Comparison of ENCODE assay signal across 8 mouse cellular contexts in the genomic region with DNA sequence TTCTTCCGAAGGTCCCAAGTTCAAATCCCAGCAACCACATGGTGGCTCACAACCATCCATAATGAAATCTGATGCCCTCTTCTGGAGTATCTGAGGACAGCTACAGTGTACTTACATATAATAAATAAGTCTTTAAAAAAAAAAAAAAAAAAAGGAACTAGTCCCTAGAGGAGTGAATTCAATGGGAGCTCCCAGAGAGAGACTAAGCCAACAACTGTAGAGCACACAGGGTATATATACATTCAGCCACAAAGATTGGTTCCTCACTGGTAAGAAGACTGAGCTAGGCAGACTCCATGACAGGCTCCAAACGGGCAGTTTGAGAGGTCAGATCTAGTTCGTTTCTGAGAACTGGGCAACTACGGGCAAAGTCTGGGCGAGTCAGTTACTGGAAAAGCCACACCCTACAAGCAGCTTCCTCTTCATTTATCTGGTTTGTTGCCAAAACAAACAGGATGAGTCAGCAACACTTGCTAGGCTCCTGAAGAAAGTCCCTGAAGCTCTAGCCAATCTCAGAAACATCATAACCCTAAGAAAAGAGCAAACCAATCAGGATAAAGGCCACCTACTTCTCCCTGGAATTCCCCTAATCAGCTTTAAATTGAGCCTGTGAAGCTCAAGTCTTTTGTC. TPM values are rescaled to one million over a fixed set of nuclear protein-coding genes. Genes with fewer than 3 reads are reported as not detected.
A peak's percentile ranks its signal among the peaks of the same experiment; 100 is the strongest.
DNase-seq lines count a peak whose midpoint lies in the region; ATAC-seq and TF ChIP-seq lines count a peak whose summit lies in the region.

No protein-coding gene starts in this region.

- H3K9ac ChIP-seq in liver, adult 2 months (ENCODE audit: low read depth, low read length) = no peak overlapping the region
- H3K9ac ChIP-seq in hindbrain, embryonic 16.5 days (ENCODE audit: low read depth, low read length) = no peak overlapping the region
- no peak overlapping the region for H3K9ac ChIP-seq in midbrain, embryonic 16.5 days (ENCODE audit: low read depth, low read length)

- H3K36me3 ChIP-seq in G1E (replicated peaks) = no peaks in the 10 kb centered on the region
- no peaks in the 10 kb centered on the region for H3K36me3 ChIP-seq in liver, adult 2 months (ENCODE audit: control insufficient read depth, insufficient read depth, low read length)
- no peaks in the 10 kb centered on the region for H3K36me3 ChIP-seq in spleen, adult 2 months (ENCODE audit: control insufficient read depth, insufficient read depth, low read length)
- no peaks in the 10 kb centered on the region for H3K36me3 ChIP-seq in hindbrain, embryonic 16.5 days (ENCODE audit: control insufficient read depth, insufficient read depth, low read length)
- no peaks in the 10 kb centered on the region for H3K36me3 ChIP-seq in midbrain, embryonic 16.5 days (ENCODE audit: control insufficient read depth, insufficient read depth, low read length)

- H3K4me3 ChIP-seq in G1E (ENCODE audit: low read depth, low read length) = no peak overlapping the region
- no peak overlapping the region for H3K4me3 ChIP-seq in liver, adult 2 months (ENCODE audit: insufficient read depth, low read depth, low read length)
- no peak overlapping the region for H3K4me3 ChIP-seq in spleen, adult 2 months (ENCODE audit: extremely low read depth, insufficient read depth, insufficient read length)
- H3K4me3 ChIP-seq in hindbrain, embryonic 16.5 days (ENCODE audit: low read length) = no peak overlapping the region
- H3K4me3 ChIP-seq in midbrain, embryonic 16.5 days (ENCODE audit: low read depth, low read length) = no peak overlapping the region

- H3K4me1 ChIP-seq in G1E (ENCODE audit: insufficient read depth, low read depth, low read length) = peaks cover 33% of the 10 kb centered on the region
- peaks cover 7% of the 10 kb centered on the region; the same call in 1 of the 2 replicates for H3K4me1 ChIP-seq in liver, adult 2 months (ENCODE audit: control insufficient read depth, insufficient read depth, low read length)
- H3K4me1 ChIP-seq in spleen, adult 2 months (ENCODE audit: control insufficient read depth, insufficient read depth, insufficient read length) = 0 out of 2 replicates have a peak, but pooled peaks cover 4% of the 10 kb centered on the region
- no peaks in the 10 kb centered on the region for H3K4me1 ChIP-seq in hindbrain, embryonic 16.5 days (ENCODE audit: control insufficient read depth, insufficient read depth, low read depth, low read length)
- no peaks in the 10 kb centered on the region for H3K4me1 ChIP-seq in midbrain, embryonic 16.5 days (ENCODE audit: control insufficient read depth, insufficient read depth, low read length)

- WGBS in liver, adult 2 months = 19% methylated on average over 5 of the region's 5 CpGs
- 31% methylated on average over 5 of the region's 5 CpGs for WGBS in spleen, adult 2 months
- 75% methylated on average over 5 of the region's 5 CpGs for WGBS in hindbrain, embryonic 16.5 days
- 80% methylated on average over 5 of the region's 5 CpGs for WGBS in midbrain, embryonic 16.5 days

- DNase-seq in 416B (ENCODE audit: low read depth) = peak; percentile 100
- peak; percentile 22 for DNase-seq in G1E (ENCODE audit: low spot score)
- DNase-seq in fat pad, adult 2 months (ENCODE audit: extremely low read depth, low read depth, low spot score) = peak; percentile 72
- peak; percentile 96 for DNase-seq in liver, adult 2 months (ENCODE audit: extremely low read depth, low read depth, low spot score)
- DNase-seq in spleen, adult 2 months (ENCODE audit: low read depth in 1 of 2, low spot score in 2 of 2) = peak in 1 of 2 experiments; percentile 64
- no peak for DNase-seq in thymus, postnatal 25 days

- H3K4me2 ChIP-seq in hindbrain, embryonic 16.5 days (ENCODE audit: low read length) = no peak overlapping the region
- H3K4me2 ChIP-seq in midbrain, embryonic 16.5 days (ENCODE audit: low read length) = no peak overlapping the region

- TF ChIP-seq POLR2A in liver, adult 2 months (IDR thresholded peaks at IDR 0.05; ENCODE audit: extremely low read depth, insufficient read depth, low read length) = no peak
- TF ChIP-seq POLR2A in spleen, adult 2 months (IDR thresholded peaks at IDR 0.05; ENCODE audit: low read depth, low read length) = no peak

- H3K79me2 ChIP-seq in liver, adult 2 months (ENCODE audit: control insufficient read depth, insufficient read depth, low read length) = no peaks in the 10 kb centered on the region

- TF ChIP-seq CTCF in G1E (IDR thresholded peaks at IDR 0.05; ENCODE audit: low read depth, low read length) = no peak
- TF ChIP-seq CTCF in liver, adult 2 months (IDR thresholded peaks at IDR 0.05; ENCODE audit: low read depth, low read length) = no peak
- no peak for TF ChIP-seq CTCF in spleen, adult 2 months (IDR thresholded peaks at IDR 0.05; ENCODE audit: extremely low read depth, insufficient read depth, insufficient read length, insufficient replicate concordance)

- H3K27me3 ChIP-seq in G1E (ENCODE audit: insufficient read depth, low read length) = no peaks in the 10 kb centered on the region
- H3K27me3 ChIP-seq in liver, adult 2 months (ENCODE audit: control insufficient read depth, insufficient read depth, low read length) = no peaks in the 10 kb centered on the region
- H3K27me3 ChIP-seq in spleen, adult 2 months (ENCODE audit: control insufficient read depth, insufficient read depth, low read length) = no peaks in the 10 kb centered on the region
- no peaks in the 10 kb centered on the region for H3K27me3 ChIP-seq in hindbrain, embryonic 16.5 days (replicated peaks; ENCODE audit: control insufficient read depth, insufficient read depth, low read length)
- H3K27me3 ChIP-seq in midbrain, embryonic 16.5 days (ENCODE audit: control insufficient read depth, insufficient read depth, low read depth, low read length) = no peaks in the 10 kb centered on the region

- H3K9me3 ChIP-seq in G1E (replicated peaks) = peaks cover 24% of the 10 kb centered on the region
- H3K9me3 ChIP-seq in hindbrain, embryonic 16.5 days (ENCODE audit: control insufficient read depth, low read length) = no peaks in the 10 kb centered on the region
- no peaks in the 10 kb centered on the region for H3K9me3 ChIP-seq in midbrain, embryonic 16.5 days (replicated peaks; ENCODE audit: control insufficient read depth, low read length, poor library complexity, severe bottlenecking)

- ATAC-seq in G1E (ENCODE audit: extremely low read depth, insufficient number of reproducible peaks, low FRiP score, poor library complexity, severe bottlenecking) = peak; percentile 52
- no peak for ATAC-seq in hindbrain, embryonic 16.5 days
- ATAC-seq in midbrain, embryonic 16.5 days = no peak

- peak overlapping the region; percentile 83 for H3K27ac ChIP-seq in liver, adult 2 months (replicated peaks; ENCODE audit: insufficient read depth, low read depth, low read length)
- H3K27ac ChIP-seq in spleen, adult 2 months (ENCODE audit: insufficient read depth, low read length) = peak overlapping the region; percentile 55; the same call in 1 of the 2 replicates
- H3K27ac ChIP-seq in hindbrain, embryonic 16.5 days (ENCODE audit: low read depth, low read length) = no peak overlapping the region
- no peak overlapping the region for H3K27ac ChIP-seq in midbrain, embryonic 16.5 days (ENCODE audit: low read length)

RNA-seq across cellular contexts. Expression of a gene that starts 4.9 kb away (rescaled TPM):
- 21.3 and 28.7 TPM in 2 replicates for total RNA-seq in G1E (2014; fragmentation: Nextera tagmentation)
- 16.0 and 19.2 TPM in 2 replicates for total RNA-seq in G1E (2017)
- 2.8 and 3.7 TPM in 2 replicates for polyA plus RNA-seq in G1E (2012)
- total RNA-seq in liver, adult 2 months (2014; rRNA removed) = 7.9 and 12.2 TPM in 2 replicates
- 4.2 and 4.3 TPM in 2 replicates for polyA plus RNA-seq in liver, adult 2 months (2012; rRNA removed)
- 4.7 and 5.3 TPM in 2 replicates for polyA plus RNA-seq in spleen, adult 2 months (2012; rRNA removed)
- 89.8 and 93.6 TPM in 2 replicates for polyA plus RNA-seq in hindbrain, embryonic 16.5 days (2015; fragmentation: Nextera tagmentation; extraction: Ambion mirVana)
- 110 and 112 TPM in 2 replicates for polyA plus RNA-seq in midbrain, embryonic 16.5 days (2015; fragmentation: Nextera tagmentation; extraction: Ambion mirVana)

RNA-seq across cellular contexts. Expression of a gene that starts 53.7 kb away (rescaled TPM):
- total RNA-seq in G1E (2014; fragmentation: Nextera tagmentation) (85.6 and 101 TPM in 2 replicates), G1E (2017) (62.7 and 75.4 TPM in 2 replicates)
- 1.8 and 2.7 TPM in 2 replicates for polyA plus RNA-seq in G1E (2012)
- 25.3 and 31.0 TPM in 2 replicates for total RNA-seq in liver, adult 2 months (2014; rRNA removed)
- polyA plus RNA-seq in liver, adult 2 months (2012; rRNA removed) = 3.9 and 15.6 TPM in 2 replicates
- 3.0 and 4.5 TPM in 2 replicates for polyA plus RNA-seq in spleen, adult 2 months (2012; rRNA removed)
- polyA plus RNA-seq in hindbrain, embryonic 16.5 days (2015; fragmentation: Nextera tagmentation; extraction: Ambion mirVana) = 7.6 and 8.0 TPM in 2 replicates
- 5.7 and 7.9 TPM in 2 replicates for polyA plus RNA-seq in midbrain, embryonic 16.5 days (2015; fragmentation: Nextera tagmentation; extraction: Ambion mirVana)

Comparison
In these comparisons a context has a peak if more than half of its experiments do, and no peak if none do; other contexts are left out.
1. H3K27ac ChIP-seq: peak in liver, adult 2 months (single experiment) and spleen, adult 2 months (single experiment); none in hindbrain, embryonic 16.5 days (single experiment) and midbrain, embryonic 16.5 days (single experiment).
2. RNA of a gene that starts 4.9 kb away (polyA plus RNA-seq): 110 to 112 TPM in midbrain, embryonic 16.5 days and 89.8 to 93.6 TPM in hindbrain, embryonic 16.5 days; 4.7 to 5.3 TPM in spleen, adult 2 months, 4.2 to 4.3 TPM in liver, adult 2 months and 2.8 to 3.7 TPM in G1E; every median in the first group is over 10 times any median in the second.